Mouse (Mus musculus) ES-Bruce4 (cell line): ENCODE results near the gene Abcc3. TPM values are rescaled to one million over a fixed set of nuclear protein-coding genes. Genes with fewer than 3 reads are reported as not detected.

Experiments
- H3K27ac ChIP-seq: 2 replicates; pipeline ENCODE4 v1.5.1; 2012; ENCODE audit warnings: low read length, inconsistent platforms; ENCODE audit not compliant: insufficient read depth
- H3K27me3 ChIP-seq: 2 replicates; pipeline ENCODE4 v1.6.1; 2012; ENCODE audit warnings: mild to moderate bottlenecking, low read length, inconsistent platforms; ENCODE audit not compliant: control insufficient read depth, poor library complexity, insufficient read depth, severe bottlenecking
- H3K36me3 ChIP-seq: 2 replicates; pipeline ENCODE4 v1.6.1; 2012; ENCODE audit warnings: inconsistent platforms, mild to moderate bottlenecking, low read length, moderate library complexity; ENCODE audit not compliant: control insufficient read depth, poor library complexity, insufficient read depth, severe bottlenecking
- H3K4me1 ChIP-seq: one replicate; pipeline ENCODE4 v1.8.1; 2011; ENCODE audit warnings: low read length; ENCODE audit not compliant: control insufficient read depth, insufficient read depth
- H3K4me3 ChIP-seq: 2 replicates; pipeline ENCODE4 v1.5.1; 2011; ENCODE audit warnings: low read depth, mild to moderate bottlenecking, low read length
- H3K9ac ChIP-seq: 2 replicates; pipeline ENCODE4 v1.6.1; 2012; ENCODE audit warnings: low read depth, mild to moderate bottlenecking, inconsistent platforms; ENCODE audit not compliant: poor library complexity, severe bottlenecking
- H3K9me3 ChIP-seq: replicated peaks from 2 replicates; pipeline ENCODE4 v1.6.1; 2012; ENCODE audit warnings: mild to moderate bottlenecking, low read length, inconsistent platforms; ENCODE audit not compliant: control insufficient read depth, poor library complexity, insufficient read depth, severe bottlenecking
- CTCF ChIP-seq: IDR thresholded peaks from one replicate; pipeline ENCODE4 v1.8.1; 2011; ENCODE audit warnings: low read depth, low read length
- EP300 ChIP-seq: IDR thresholded peaks from 2 replicates; pipeline ENCODE4 v1.6.1; 2011; ENCODE audit warnings: low read depth, low read length; ENCODE audit not compliant: insufficient read depth
- POLR2A ChIP-seq: IDR thresholded peaks from one replicate; pipeline ENCODE4 v1.8.1; 2011; ENCODE audit warnings: low read length; ENCODE audit not compliant: insufficient read depth
- polyA plus RNA-seq: library from polyadenylated mRNA; stranded (reverse); fragments of >200 nt; gene quantifications from 2 replicates; pipeline ENCODE4 v1.2.4, GENCODE M21; 2011; ENCODE audit warnings: low read depth; ENCODE audit not compliant: missing spikeins, insufficient read depth, insufficient read length

Abcc3 gene
- polyA plus RNA-seq = 0.24 and 1.2 TPM in 2 replicates

GRCm38 (mm10) chr11:94392672-94393109 is at the start of gene Abcc3:
Abcc3 (minus strand) TSS chr11:94392997.
- Histone ChIP-seq H3K27me3 (no peaks in the 10 kb centered on the region), H3K4me3 (peak within 1 kb of the TSS; percentile 51), H3K9ac (0 out of 2 replicates have a peak within 1 kb of the TSS, but pooled peaks have one; percentile 10), H3K4me1 (no peaks in the 10 kb centered on the region), H3K36me3 (no peaks in the 10 kb centered on the region), H3K27ac (no peak within 1 kb of the TSS), H3K9me3 (no peaks in the 10 kb centered on the region)
- no peak for TF ChIP-seq CTCF
- TF ChIP-seq POLR2A = no peak
- TF ChIP-seq EP300 = no peak

GRCm38 (mm10) chr11:94441752-94442151 is 49.0 kb upstream of the Abcc3 start:
- Histone ChIP-seq H3K27ac (no peak overlapping the region), H3K9me3 (no peaks in the 10 kb centered on the region), H3K9ac (no peak overlapping the region), H3K4me3 (no peak overlapping the region), H3K27me3 (no peaks in the 10 kb centered on the region), H3K36me3 (no peaks in the 10 kb centered on the region), H3K4me1 (no peaks in the 10 kb centered on the region)
- TF ChIP-seq POLR2A = no peak

GRCm38 (mm10) chr11:94441122-94441521 is 48.3 kb upstream of the Abcc3 start:
- Histone ChIP-seq H3K4me1 (no peaks in the 10 kb centered on the region), H3K27ac (no peak overlapping the region), H3K9me3 (no peaks in the 10 kb centered on the region), H3K4me3 (no peak overlapping the region), H3K27me3 (no peaks in the 10 kb centered on the region), H3K9ac (no peak overlapping the region), H3K36me3 (no peaks in the 10 kb centered on the region)
- TF ChIP-seq CTCF (no peak), EP300 (no peak), POLR2A (no peak)

- Histone ChIP-seq H3K9ac (no peak overlapping the region), H3K4me1 (no peaks in the 10 kb centered on the region), H3K27ac (no peak overlapping the region), H3K27me3 (no peaks in the 10 kb centered on the region), H3K9me3 (no peaks in the 10 kb centered on the region), H3K4me3 (no peak overlapping the region), H3K36me3 (no peaks in the 10 kb centered on the region)
- TF ChIP-seq CTCF (no peak), EP300 (no peak), POLR2A (no peak)
Observed at GRCm38 (mm10) chr11:94440421-94440820, 47.6 kb upstream of the Abcc3 start.

GRCm38 (mm10) chr11:94429011-94429651 is 36.3 kb upstream of the Abcc3 start:
- Histone ChIP-seq H3K27me3 (no peaks in the 10 kb centered on the region), H3K4me1 (no peaks in the 10 kb centered on the region), H3K9ac (no peak overlapping the region), H3K27ac (no peak overlapping the region), H3K9me3 (no peaks in the 10 kb centered on the region), H3K36me3 (no peaks in the 10 kb centered on the region), H3K4me3 (no peak overlapping the region)
- no peak for TF ChIP-seq POLR2A
- no peak for TF ChIP-seq CTCF
- no peak for TF ChIP-seq EP300

GRCm38 (mm10) chr11:94428091-94428835 is 35.5 kb upstream of the Abcc3 start:
- no peaks in the 10 kb centered on the region for H3K4me1 ChIP-seq
- H3K27me3 ChIP-seq = no peaks in the 10 kb centered on the region
- TF ChIP-seq POLR2A (no peak), CTCF (no peak), EP300 (no peak)
- no peak overlapping the region for H3K4me3 ChIP-seq
- no peaks in the 10 kb centered on the region for H3K36me3 ChIP-seq
- no peak overlapping the region for H3K9ac ChIP-seq
- no peaks in the 10 kb centered on the region for H3K9me3 ChIP-seq
- H3K27ac ChIP-seq = no peak overlapping the region
